Mouse (Mus musculus) liver, embryonic 15.5 days (tissue): ENCODE data around the gene Btbd35f28. TPM values are rescaled to one million over a fixed set of nuclear protein-coding genes. Genes with fewer than 3 reads are reported as not detected.
"Not testable (repeated sequence)": the region's sequence is repeated elsewhere in the genome, so short reads cannot be mapped to it uniquely, and the experiment has no call there.

Source experiments
- ATAC-seq: fragments of 200-750 bp; cut with Nextera tagmentation; 2 replicates; pipeline ENCODE4 v1.8.0; 2017; ENCODE audit warnings: moderate number of reproducible peaks, mild to moderate bottlenecking, moderate library complexity; ENCODE audit not compliant: insufficient read depth
- H3K27ac ChIP-seq: fragments of 300-500 bp; sonication (generic); replicated peaks from 2 replicates; pipeline ENCODE4 v1.5.1; 2015; ENCODE audit warnings: mild to moderate bottlenecking, inconsistent platforms
- H3K27me3 ChIP-seq: fragments of 300-500 bp; sonication (generic); 2 replicates; pipeline ENCODE4 v1.6.1; 2015; ENCODE audit warnings: mild to moderate bottlenecking, inconsistent platforms
- H3K36me3 ChIP-seq: fragments of 300-500 bp; sonication (generic); replicated peaks from 2 replicates; pipeline ENCODE4 v1.6.1; 2015; ENCODE audit warnings: moderate library complexity, mild to moderate bottlenecking, inconsistent platforms
- H3K4me1 ChIP-seq: fragments of 300-500 bp; sonication (generic); replicated peaks from 2 replicates; pipeline ENCODE4 v1.6.1; 2015; ENCODE audit warnings: inconsistent platforms
- H3K4me2 ChIP-seq: fragments of 300-500 bp; sonication (generic); 2 replicates; pipeline ENCODE4 v1.6.1; 2015; ENCODE audit warnings: moderate library complexity, mild to moderate bottlenecking, inconsistent platforms
- H3K4me3 ChIP-seq: fragments of 300-500 bp; sonication (generic); replicated peaks from 2 replicates; pipeline ENCODE4 v1.5.1; 2015; ENCODE audit warnings: mild to moderate bottlenecking, inconsistent platforms
- H3K9ac ChIP-seq: fragments of 300-500 bp; sonication (generic); 2 replicates; pipeline ENCODE4 v1.6.1; 2015; ENCODE audit warnings: moderate library complexity, mild to moderate bottlenecking, inconsistent platforms
- H3K9me3 ChIP-seq: fragments of 300-500 bp; sonication (generic); replicated peaks from 2 replicates; pipeline ENCODE4 v1.6.1; 2016; ENCODE audit warnings: inconsistent platforms
- WGBS: fragments of 180-500 bp; shearing (Covaris S2); methylation state at CpG from one replicate; pipeline ENCODE4 v1.1.7; 2015; ENCODE audit warnings: mixed read lengths; ENCODE audit not compliant: insufficient replicate concordance; 5-methylcytosine and 5-hydroxymethylcytosine counted together
- polyA plus RNA-seq: library from polyadenylated mRNA; unstranded; fragments of >200 nt; fragmentation: Nextera tagmentation; extraction: Ambion mirVana; gene quantifications from 2 replicates; pipeline ENCODE4 v1.2.1, GENCODE M21; 2015

Btbd35f28 gene
- not detected in 2 replicates for polyA plus RNA-seq

GRCm38 (mm10) chrX:4196276-4196675 is at the start of gene Btbd35f28:
Gene Btbd35f28, plus strand, starts transcription at chrX:4196576.
- not testable (repeated sequence) for ATAC-seq, H3K27ac ChIP-seq, H3K36me3 ChIP-seq, H3K4me2 ChIP-seq, H3K4me1 ChIP-seq, H3K9me3 ChIP-seq, H3K27me3 ChIP-seq, H3K9ac ChIP-seq, H3K4me3 ChIP-seq
- no CpG with 5 or more reads among the region's 2 CpGs for WGBS

Other genes starting within 250 kb of the Btbd35f28 start
- not detected in 2 replicates for gene Btbd35f16, start 239.6 kb upstream of the Btbd35f28 start, polyA plus RNA-seq
- not detected in 2 replicates for gene Btbd35f3, start 158.9 kb upstream of the Btbd35f28 start, polyA plus RNA-seq
- gene Btbd35f20, start 94.7 kb downstream of the Btbd35f28 start, polyA plus RNA-seq: not detected in 2 replicates
- not detected in 2 replicates for gene Btbd35f17, start 174.1 kb downstream of the Btbd35f28 start, polyA plus RNA-seq